Mouse (Mus musculus) lung, adult 2 months (tissue): ENCODE data around the gene Rgma.

ENCODE experiments used
- CTCF ChIP-seq: fragments of 200-500 bp; IDR thresholded peaks from 2 replicates; pipeline ENCODE4 v1.5.1; 2011; ENCODE audit warnings: mild to moderate bottlenecking, low read length, control low read depth; ENCODE audit not compliant: insufficient read depth
- POLR2A ChIP-seq: fragments of 200-500 bp; IDR thresholded peaks from 2 replicates; pipeline ENCODE4 v1.6.1; 2011; ENCODE audit warnings: low read depth, mild to moderate bottlenecking, control low read depth, low read length, borderline replicate concordance; ENCODE audit errors: extremely low read depth

GRCm38 (mm10) chr7:73382843-73383242 lies 7.5 kb downstream of the Rgma start:
- no peak for TF ChIP-seq CTCF
- TF ChIP-seq POLR2A = no peak
